Mouse (Mus musculus) ES-E14 (cell line): ENCODE data around the gene Atp1a1. TPM values are rescaled to one million over a fixed set of nuclear protein-coding genes. Genes with fewer than 3 reads are reported as not detected.

Source experiments
- DNase-seq: peaks from one replicate; pipeline ENCODE4 v3.0.0-alpha.2; 2013; ENCODE audit warnings: low read depth, low spot score
- H3K27ac ChIP-seq: 2 replicates; pipeline ENCODE4 v1.5.1; 2012; ENCODE audit warnings: low read depth, mild to moderate bottlenecking, low read length, moderate library complexity, mixed read lengths; ENCODE audit not compliant: poor library complexity, insufficient read depth, severe bottlenecking
- H3K36me3 ChIP-seq: 2 replicates; pipeline ENCODE4 v1.6.1; 2012; ENCODE audit warnings: mild to moderate bottlenecking, low read length, moderate library complexity, mixed read lengths; ENCODE audit not compliant: control insufficient read depth, poor library complexity, insufficient read depth, severe bottlenecking
- H3K4me1 ChIP-seq, 2 experiments: fragments of 150-350 bp in 1 of 2; sonication (generic) in 1 of 2; 2 replicates each; pipeline ENCODE4 v1.6.1; 2012; ENCODE audit warnings: low read length in 2 of 2, mild to moderate bottlenecking in 1 of 2, mixed read lengths in 1 of 2; ENCODE audit not compliant: control insufficient read depth in 2 of 2, insufficient read depth in 2 of 2, poor library complexity in 1 of 2
- H3K4me3 ChIP-seq, 2 experiments: fragments of 150-350 bp in 1 of 2; sonication (generic) in 1 of 2; 2 replicates each; pipeline ENCODE4 v1.5.1; 2012; ENCODE audit warnings: low read length in 2 of 2, low read depth in 1 of 2, mild to moderate bottlenecking in 1 of 2, mixed read lengths in 1 of 2; ENCODE audit not compliant: insufficient read depth in 1 of 2, poor library complexity in 1 of 2, severe bottlenecking in 1 of 2
- H3K9ac ChIP-seq: 2 replicates; pipeline ENCODE4 v1.6.1; 2012; ENCODE audit warnings: low read depth, mild to moderate bottlenecking, low read length, mixed read lengths; ENCODE audit not compliant: poor library complexity, insufficient read depth, severe bottlenecking
- H3K9me3 ChIP-seq: fragments of 150-350 bp; sonication (generic); 2 replicates; pipeline ENCODE4 v1.6.1; 2012; ENCODE audit warnings: low read depth, mild to moderate bottlenecking, low read length; ENCODE audit not compliant: control insufficient read depth, insufficient read depth
- CHD2 ChIP-seq: IDR thresholded peaks from 2 replicates; pipeline ENCODE4 v1.6.1; 2014; ENCODE audit warnings: mild to moderate bottlenecking, low read depth, low read length, inconsistent platforms
- HCFC1 ChIP-seq: IDR thresholded peaks from 2 replicates; pipeline ENCODE4 v1.6.1; 2012; ENCODE audit warnings: low read length, inconsistent platforms, borderline replicate concordance; ENCODE audit not compliant: insufficient read depth
- MAFK ChIP-seq: IDR thresholded peaks from 2 replicates; pipeline ENCODE4 v1.6.1; 2014; ENCODE audit warnings: mild to moderate bottlenecking, low read depth, low read length, inconsistent platforms; ENCODE audit not compliant: insufficient read depth
- ZC3H11A ChIP-seq: IDR thresholded peaks from 2 replicates; pipeline ENCODE4 v1.6.1; 2012; ENCODE audit warnings: low read depth, mild to moderate bottlenecking, inconsistent platforms, low read length, borderline replicate concordance
- ZNF384 ChIP-seq: IDR thresholded peaks from 2 replicates; pipeline ENCODE4 v1.6.1; 2012; ENCODE audit warnings: low read depth, low read length, inconsistent platforms
- in situ Hi-C, 2 experiments: fragments of 600-800 bp; cut with MboI; formaldehyde crosslinking; loops; one replicate each; pipeline ENCODE4 v1.15.1; 2025; ENCODE audit warnings: low sequenced_read_pairs in 2 of 2, inconsistent platforms in 1 of 2; ENCODE audit not compliant: unreplicated experiment in 2 of 2
- total RNA-seq: library from RNA; depleted of rRNA; stranded (reverse); fragments of 300-350 nt; gene quantifications from 2 replicates; pipeline ENCODE4 v1.2.3, GENCODE M21; 2012

Atp1a1 gene
- total RNA-seq, 1 experiment: 485 TPM

DNA sequence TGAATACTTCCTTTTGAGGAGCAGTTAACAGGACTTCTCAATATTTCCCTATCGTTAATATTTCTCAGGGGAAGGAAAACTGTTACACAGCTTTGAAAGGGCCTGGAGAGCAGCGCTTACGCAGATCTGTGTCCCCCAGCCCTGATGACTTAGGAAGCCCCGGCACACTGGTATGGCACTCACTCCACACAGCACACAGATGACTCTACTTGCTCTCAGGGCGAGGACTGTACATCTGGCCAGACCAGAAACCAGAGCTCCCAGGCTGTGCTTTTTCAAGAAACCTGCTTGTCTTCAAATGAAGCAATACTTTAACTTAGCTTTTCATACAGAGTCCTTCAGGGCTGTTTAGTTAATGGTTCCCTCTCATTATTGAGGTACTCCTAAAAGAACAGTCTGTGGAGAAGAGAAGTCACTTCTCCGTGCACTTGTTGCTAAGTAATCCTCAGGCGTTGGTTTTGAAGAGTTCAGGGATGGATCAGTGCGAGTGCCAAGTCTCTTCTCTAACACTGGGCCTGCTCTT is 3.4 kb downstream of the Atp1a1 start:
- Histone ChIP-seq H3K4me3 (no peak overlapping the region; a peak in 1 of 4 replicates), H3K36me3 (peaks cover 2% of the 10 kb centered on the region; the same call in 1 of the 2 replicates), H3K9ac (no peak overlapping the region), H3K4me1 (peaks cover 21 to 33% of the 10 kb centered on the region in 2 experiments), H3K27ac (no peak overlapping the region), H3K9me3 (no peaks in the 10 kb centered on the region)
- in situ Hi-C loops: no loop called here
- TF ChIP-seq CHD2 (no peak), MAFK (no peak), ZNF384 (no peak), HCFC1 (no peak), ZC3H11A (no peak)
- DNase-seq: no peak

- Histone ChIP-seq H3K4me1 (peaks cover 22 to 35% of the 10 kb centered on the region in 2 experiments), H3K9ac (no peak overlapping the region), H3K9me3 (no peaks in the 10 kb centered on the region), H3K36me3 (peaks cover 7% of the 10 kb centered on the region; the same call in 1 of the 2 replicates), H3K27ac (no peak overlapping the region), H3K4me3 (no peak overlapping the region)
- TF ChIP-seq CHD2 (no peak), MAFK (no peak), ZNF384 (no peak), ZC3H11A (no peak), HCFC1 (no peak)
- DNase-seq: no peak
- in situ Hi-C loops: loop anchor here in 1 of 2 experiments (25.0 kb wide), 2 partner anchors 638 to 1438 kb away; partner anchors contain the start of genes Gdap2, Ttf2 and Wdr3
Measured at GRCm38 (mm10) chr3:101599920-101600741, 4.4 kb downstream of the Atp1a1 start.

DNA sequence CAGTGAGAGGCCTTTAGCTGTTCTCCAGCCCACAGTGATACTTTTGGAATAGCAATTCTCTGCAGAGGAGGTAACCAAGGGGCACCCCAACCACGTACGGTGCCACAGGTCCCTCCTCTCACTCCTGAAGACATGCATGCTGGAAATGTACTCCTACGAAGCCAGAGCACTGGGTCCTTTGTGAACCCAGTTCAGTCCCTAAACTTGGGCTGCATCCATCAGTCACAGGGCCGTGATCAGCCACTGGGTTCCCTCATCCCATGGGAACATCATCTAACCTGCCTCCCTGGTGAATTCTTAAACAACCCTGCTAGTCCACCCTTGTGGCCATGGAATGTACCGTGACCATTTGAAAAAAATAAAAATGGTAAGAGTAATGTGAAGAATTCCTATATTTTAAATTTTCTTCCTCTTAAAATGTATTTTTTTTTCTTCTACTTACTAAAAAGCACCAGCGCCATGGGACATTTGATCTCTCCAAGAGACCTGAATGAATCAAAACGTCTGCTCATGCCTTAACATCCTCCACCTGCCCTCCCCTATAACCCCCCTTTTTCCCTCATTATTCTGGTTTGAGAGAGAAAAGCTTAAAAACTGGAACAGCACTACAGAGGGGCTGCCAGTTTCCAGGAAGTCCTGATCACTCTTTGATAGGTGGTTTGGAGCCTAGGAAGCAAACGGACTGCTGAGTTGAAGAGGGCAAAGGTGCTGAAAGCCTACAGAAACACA is 5.1 kb downstream of the Atp1a1 start:
- Histone ChIP-seq H3K9me3 (no peaks in the 10 kb centered on the region), H3K27ac (no peak overlapping the region), H3K36me3 (peaks cover 14% of the 10 kb centered on the region), H3K9ac (no peak overlapping the region), H3K4me3 (no peak overlapping the region), H3K4me1 (peaks cover 22 to 40% of the 10 kb centered on the region in 2 experiments)
- no peak for DNase-seq
- TF ChIP-seq ZNF384 (no peak), HCFC1 (no peak), MAFK (no peak), CHD2 (no peak), ZC3H11A (no peak)
- in situ Hi-C loops: loop anchor here in 1 of 2 experiments (25.0 kb wide), 2 partner anchors 637 to 1437 kb away; partner anchors contain the start of genes Gdap2, Ttf2 and Wdr3

- H3K9ac ChIP-seq: no peak overlapping the region
- peaks cover 22 to 40% of the 10 kb centered on the region in 2 experiments for H3K4me1 ChIP-seq
- H3K36me3 ChIP-seq: peaks cover 24% of the 10 kb centered on the region
- no peak overlapping the region for H3K4me3 ChIP-seq
- in situ Hi-C loops: loop anchor here in 1 of 2 experiments (25.0 kb wide), 2 partner anchors 636 to 1436 kb away; partner anchors contain the start of genes Gdap2, Ttf2 and Wdr3
- no peak for DNase-seq
- H3K9me3 ChIP-seq: no peaks in the 10 kb centered on the region
- H3K27ac ChIP-seq: no peak overlapping the region
- no peak for TF ChIP-seq HCFC1
- no peak for TF ChIP-seq MAFK
- no peak for TF ChIP-seq CHD2
- TF ChIP-seq ZNF384: no peak
- no peak for TF ChIP-seq ZC3H11A
Measured at GRCm38 (mm10) chr3:101598231-101598905, 6.1 kb downstream of the Atp1a1 start.
